Mouse (Mus musculus): ENCODE measurements around the gene Iqgap2. TPM values are rescaled to one million over a fixed set of nuclear protein-coding genes. Genes with fewer than 3 reads are reported as not detected.

The Iqgap2 gene
- polyA plus RNA-seq, 1 experiment from 2014 or later = 31.5 TPM

DNA sequence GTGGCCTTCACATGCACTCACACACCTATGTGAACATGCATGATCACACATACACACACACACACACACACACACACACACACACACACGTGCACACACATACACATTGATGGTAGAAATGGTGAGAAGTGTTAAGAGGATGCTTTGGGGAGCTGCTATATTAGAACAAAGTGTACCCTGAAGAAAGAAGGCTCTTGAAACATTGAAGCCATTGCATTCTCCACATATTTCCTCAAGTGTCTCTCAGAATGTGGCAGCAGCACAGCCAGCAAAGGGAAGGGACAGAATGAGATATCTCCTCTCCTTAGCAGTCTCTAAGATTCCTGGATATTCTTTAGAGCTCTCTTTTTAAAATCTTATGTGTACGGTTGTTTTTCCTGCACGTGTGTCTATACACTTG, 270.2 kb downstream of the Iqgap2 start:
- H3K4me3 ChIP-seq (ENCODE audit: low read depth, low read length) = no peak overlapping the region
- 65% methylated on average over 3 of the region's 3 CpGs for WGBS
- no peak overlapping the region for H3K9ac ChIP-seq (ENCODE audit: low read depth, low read length)
- no peak for TF ChIP-seq CTCF (IDR thresholded peaks at IDR 0.05; ENCODE audit: low read depth)
- no peak for ATAC-seq
- no peak overlapping the region for H3K27ac ChIP-seq (ENCODE audit: low read depth, low read length)
- no peaks in the 10 kb centered on the region for H3K27me3 ChIP-seq (replicated peaks; ENCODE audit: control insufficient read depth, insufficient read depth, low read length)
- H3K4me2 ChIP-seq (replicated peaks; ENCODE audit: low read depth) = no peak overlapping the region
- H3K36me3 ChIP-seq (ENCODE audit: control insufficient read depth, insufficient read depth) = no peaks in the 10 kb centered on the region
- H3K9me3 ChIP-seq (ENCODE audit: control insufficient read depth) = no peaks in the 10 kb centered on the region
- H3K4me1 ChIP-seq (replicated peaks; ENCODE audit: control insufficient read depth, insufficient read depth, low read length) = 0 out of 2 replicates have a peak, but pooled peaks cover 3% of the 10 kb centered on the region

DNA sequence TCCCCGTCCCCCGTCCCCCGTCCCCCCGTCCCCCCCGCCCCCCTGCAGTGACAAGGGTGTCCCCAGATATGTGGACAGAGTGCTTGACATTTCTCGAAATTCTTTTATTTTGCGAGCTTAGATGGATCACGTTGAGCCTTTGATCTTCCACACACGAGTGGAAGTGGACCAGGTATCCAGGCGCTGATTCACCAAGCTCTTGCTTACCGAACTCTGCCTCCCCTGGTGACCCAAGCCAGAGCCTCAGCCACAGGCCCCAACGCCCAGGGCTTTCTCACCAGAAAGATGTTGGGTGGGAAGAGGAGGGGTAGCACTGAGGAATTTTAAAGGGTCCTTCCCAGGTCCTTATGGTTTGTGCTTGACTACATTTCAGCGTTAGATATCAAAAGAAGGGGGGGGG, 272.9 kb downstream of the Iqgap2 start:
- H3K9me3 ChIP-seq (ENCODE audit: control insufficient read depth) = no peaks in the 10 kb centered on the region
- no peaks in the 10 kb centered on the region for H3K27me3 ChIP-seq (replicated peaks; ENCODE audit: control insufficient read depth, insufficient read depth, low read length)
- WGBS = 23% methylated on average over 13 of the region's 13 CpGs
- ATAC-seq = 0 out of 2 replicates have a peak, but pooled peaks have one; percentile 7
- H3K27ac ChIP-seq (ENCODE audit: low read depth, low read length) = no peak overlapping the region
- H3K9ac ChIP-seq (ENCODE audit: low read depth, low read length) = no peak overlapping the region
- H3K4me2 ChIP-seq (replicated peaks; ENCODE audit: low read depth) = peak overlapping the region; percentile 90
- no peaks in the 10 kb centered on the region for H3K36me3 ChIP-seq (ENCODE audit: control insufficient read depth, insufficient read depth)
- 0 out of 2 replicates have a peak, but pooled peaks cover 3% of the 10 kb centered on the region for H3K4me1 ChIP-seq (replicated peaks; ENCODE audit: control insufficient read depth, insufficient read depth, low read length)
- peak overlapping the region; percentile 60 for H3K4me3 ChIP-seq (ENCODE audit: low read depth, low read length)
- TF ChIP-seq CTCF (IDR thresholded peaks at IDR 0.05; ENCODE audit: low read depth) = no peak

DNA sequence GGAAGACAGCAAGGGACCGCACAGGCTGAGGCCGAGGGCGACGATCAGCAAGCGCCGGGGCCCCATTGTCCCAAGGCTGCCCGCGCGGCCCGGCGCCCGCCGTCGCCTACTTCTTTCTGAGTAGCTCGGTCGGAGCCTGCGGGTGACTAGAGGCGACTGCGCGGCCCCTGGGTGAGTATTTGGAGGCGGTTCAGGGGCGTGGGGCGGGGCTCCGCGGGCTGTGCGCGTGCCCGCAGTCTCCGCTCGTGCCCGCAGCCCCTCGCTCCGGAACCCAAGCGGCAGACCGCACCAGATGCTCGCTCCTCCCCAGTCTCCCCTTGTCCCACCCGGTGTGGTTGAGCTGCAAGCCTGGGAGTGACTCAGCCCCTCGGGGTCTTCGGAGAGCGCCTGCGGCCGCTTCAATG, 273.4 kb downstream of the Iqgap2 start, which contains the start of gene F2r:
TSS of gene F2r (minus strand) at position 179 of the 404 bp plus-strand sequence.
- WGBS = under 1% methylated on average over 40 of the region's 42 CpGs
- H3K4me2 ChIP-seq (replicated peaks; ENCODE audit: low read depth) = peak within 1 kb of the TSS; percentile 90
- H3K36me3 ChIP-seq (ENCODE audit: control insufficient read depth, insufficient read depth) = no peaks in the 10 kb centered on the region
- 0 out of 2 replicates have a peak, but pooled peaks cover 3% of the 10 kb centered on the region for H3K4me1 ChIP-seq (replicated peaks; ENCODE audit: control insufficient read depth, insufficient read depth, low read length)
- no peak for TF ChIP-seq CTCF (IDR thresholded peaks at IDR 0.05; ENCODE audit: low read depth)
- no peak within 1 kb of the TSS for H3K27ac ChIP-seq (ENCODE audit: low read depth, low read length)
- peak; percentile 75 for ATAC-seq
- H3K9me3 ChIP-seq (ENCODE audit: control insufficient read depth) = no peaks in the 10 kb centered on the region
- H3K27me3 ChIP-seq (replicated peaks; ENCODE audit: control insufficient read depth, insufficient read depth, low read length) = no peaks in the 10 kb centered on the region
- peak within 1 kb of the TSS; percentile 76 for H3K9ac ChIP-seq (ENCODE audit: low read depth, low read length)
- H3K4me3 ChIP-seq (ENCODE audit: low read depth, low read length) = peak within 1 kb of the TSS; percentile 60

DNA sequence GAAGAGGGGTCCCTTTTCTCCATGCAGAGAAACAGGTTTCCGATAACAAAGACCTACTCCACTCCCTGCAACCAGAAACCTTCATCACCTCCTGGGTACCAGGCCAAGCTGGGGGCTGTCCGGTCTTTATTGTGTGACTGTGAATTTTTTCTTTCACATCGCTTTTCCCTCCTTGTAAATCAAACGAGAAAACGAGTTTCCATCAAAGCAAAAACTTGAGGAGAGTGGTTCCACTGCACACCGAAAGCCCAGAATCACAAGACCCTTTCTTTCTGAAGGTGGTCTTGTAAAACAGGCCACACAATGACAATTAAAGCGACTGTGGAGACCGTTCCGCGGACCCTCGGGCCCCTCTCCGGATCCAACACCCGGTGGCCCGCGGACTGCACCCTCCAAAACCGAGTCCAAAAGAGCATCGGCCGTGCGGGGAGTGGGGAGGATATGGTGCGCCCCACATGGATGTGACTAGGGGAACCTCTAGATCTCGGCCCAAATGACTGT, 274.0 kb downstream of the Iqgap2 start:
- ATAC-seq = peak; percentile 32; the same call in 1 of the 2 replicates
- H3K9ac ChIP-seq (ENCODE audit: low read depth, low read length) = peak overlapping the region; percentile 76
- WGBS = 2% methylated on average over 21 of the region's 21 CpGs
- H3K4me2 ChIP-seq (replicated peaks; ENCODE audit: low read depth) = peak overlapping the region; percentile 90
- no peak overlapping the region for H3K27ac ChIP-seq (ENCODE audit: low read depth, low read length)
- no peaks in the 10 kb centered on the region for H3K9me3 ChIP-seq (ENCODE audit: control insufficient read depth)
- TF ChIP-seq CTCF (IDR thresholded peaks at IDR 0.05; ENCODE audit: low read depth) = no peak
- no peaks in the 10 kb centered on the region for H3K36me3 ChIP-seq (ENCODE audit: control insufficient read depth, insufficient read depth)
- H3K4me3 ChIP-seq (ENCODE audit: low read depth, low read length) = peak overlapping the region; percentile 60
- H3K4me1 ChIP-seq (replicated peaks; ENCODE audit: control insufficient read depth, insufficient read depth, low read length) = 0 out of 2 replicates have a peak, but pooled peaks cover 3% of the 10 kb centered on the region
- H3K27me3 ChIP-seq (replicated peaks; ENCODE audit: control insufficient read depth, insufficient read depth, low read length) = no peaks in the 10 kb centered on the region

DNA sequence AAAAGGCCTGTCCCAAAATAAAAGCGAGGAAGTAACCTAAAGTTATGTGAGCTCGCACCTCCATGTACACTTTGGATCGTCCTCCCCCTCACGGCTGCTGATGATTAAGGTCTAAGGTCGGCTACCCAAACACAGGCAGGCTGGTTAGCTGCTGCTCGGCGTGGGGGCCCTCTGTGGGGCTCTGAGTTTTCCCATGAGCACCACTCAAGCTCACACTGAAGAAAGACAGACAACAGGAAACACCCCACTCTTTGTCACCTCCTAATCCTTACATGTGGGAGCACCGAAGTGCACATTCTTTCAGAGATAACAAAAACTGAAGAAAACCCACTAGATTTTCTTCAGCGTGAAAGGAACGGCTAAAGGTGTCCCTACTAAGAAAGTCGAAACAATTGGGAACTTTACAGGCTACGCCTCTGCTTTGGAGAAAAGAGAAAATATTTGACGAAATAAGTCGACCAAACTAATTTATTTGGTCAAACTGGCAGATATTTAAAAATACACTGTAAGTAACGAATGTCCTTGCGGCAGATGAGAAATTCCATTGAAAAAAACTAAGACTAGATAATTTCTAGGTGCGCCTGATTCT, 274.5 kb downstream of the Iqgap2 start:
- 0 out of 2 replicates have a peak, but pooled peaks cover 3% of the 10 kb centered on the region for H3K4me1 ChIP-seq (replicated peaks; ENCODE audit: control insufficient read depth, insufficient read depth, low read length)
- no peaks in the 10 kb centered on the region for H3K36me3 ChIP-seq (ENCODE audit: control insufficient read depth, insufficient read depth)
- H3K4me2 ChIP-seq (replicated peaks; ENCODE audit: low read depth) = peak overlapping the region; percentile 90
- no peaks in the 10 kb centered on the region for H3K9me3 ChIP-seq (ENCODE audit: control insufficient read depth)
- H3K27me3 ChIP-seq (replicated peaks; ENCODE audit: control insufficient read depth, insufficient read depth, low read length) = no peaks in the 10 kb centered on the region
- peak overlapping the region; percentile 76 for H3K9ac ChIP-seq (ENCODE audit: low read depth, low read length)
- no peak for TF ChIP-seq CTCF (IDR thresholded peaks at IDR 0.05; ENCODE audit: low read depth)
- peak overlapping the region; percentile 60 for H3K4me3 ChIP-seq (ENCODE audit: low read depth, low read length)
- no peak for ATAC-seq
- 19% methylated on average over 17 of the region's 17 CpGs for WGBS
- H3K27ac ChIP-seq (ENCODE audit: low read depth, low read length) = no peak overlapping the region

DNA sequence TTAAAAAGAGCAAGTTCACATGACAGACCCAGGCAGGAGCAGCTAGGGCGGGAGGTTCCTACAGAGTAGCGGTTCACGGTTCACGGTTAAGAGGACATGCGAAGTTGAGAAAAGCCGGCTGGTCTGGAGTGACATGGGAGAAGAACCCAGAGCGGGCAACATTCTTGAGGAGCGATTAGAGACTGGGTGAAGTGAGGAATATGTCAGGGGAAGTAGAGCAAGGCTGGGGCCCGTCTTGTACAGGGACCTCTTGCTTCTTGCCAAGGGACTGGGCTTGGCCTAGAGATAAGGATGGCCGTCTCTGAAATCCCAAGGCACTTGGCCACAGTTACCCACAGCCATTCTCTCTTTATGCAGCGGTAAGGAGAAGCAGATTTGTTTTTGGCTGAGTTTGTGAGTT, 275.2 kb downstream of the Iqgap2 start:
- Histone ChIP-seq H3K9ac (ENCODE audit: low read depth, low read length) (peak overlapping the region; percentile 76; the same call in 1 of the 2 replicates), H3K27ac (ENCODE audit: low read depth, low read length) (no peak overlapping the region), H3K36me3 (ENCODE audit: control insufficient read depth, insufficient read depth) (no peaks in the 10 kb centered on the region), H3K27me3 (replicated peaks; ENCODE audit: control insufficient read depth, insufficient read depth, low read length) (no peaks in the 10 kb centered on the region), H3K4me1 (replicated peaks; ENCODE audit: control insufficient read depth, insufficient read depth, low read length) (0 out of 2 replicates have a peak, but pooled peaks cover 3% of the 10 kb centered on the region), H3K4me3 (ENCODE audit: low read depth, low read length) (peak overlapping the region; percentile 60), H3K9me3 (ENCODE audit: control insufficient read depth) (no peaks in the 10 kb centered on the region), H3K4me2 (replicated peaks; ENCODE audit: low read depth) (peak overlapping the region; percentile 90)
- no peak for ATAC-seq
- 40% methylated on average over 11 of the region's 11 CpGs for WGBS
- TF ChIP-seq CTCF (IDR thresholded peaks at IDR 0.05; ENCODE audit: low read depth) = no peak
